Mouse (Mus musculus): ENCODE data around the gene Cdk13. TPM values are rescaled to one million over a fixed set of nuclear protein-coding genes. Genes with fewer than 3 reads are reported as not detected.

The Cdk13 gene
- polyA plus RNA-seq, 1 experiment from 2014 or later, result 11.1 TPM

GRCm38 (mm10) chr13:17693816-17694215, 111.1 kb downstream of the Cdk13 start:
- ATAC-seq, result no peak
- H3K4me3 ChIP-seq, result peak overlapping the region; percentile 88
- peak overlapping the region; percentile 88 for H3K4me2 ChIP-seq
- H3K27me3 ChIP-seq (replicated peaks), result no peaks in the 10 kb centered on the region
- no peaks in the 10 kb centered on the region for H3K9me3 ChIP-seq (replicated peaks)
- no peak overlapping the region for H3K27ac ChIP-seq
- peaks cover 4% of the 10 kb centered on the region; the same call in 1 of the 2 replicates for H3K36me3 ChIP-seq
- WGBS (ENCODE audit: insufficient replicate concordance), result 58% methylated on average over 5 of the region's 5 CpGs
- H3K4me1 ChIP-seq, result peaks cover 18% of the 10 kb centered on the region
- peak overlapping the region; percentile 83 for H3K9ac ChIP-seq

- H3K36me3 ChIP-seq, result no peaks in the 10 kb centered on the region
- no peaks in the 10 kb centered on the region for H3K9me3 ChIP-seq (replicated peaks)
- ATAC-seq, result no peak
- H3K9ac ChIP-seq, result no peak overlapping the region
- H3K4me2 ChIP-seq, result no peak overlapping the region
- H3K4me3 ChIP-seq, result no peak overlapping the region
- H3K27me3 ChIP-seq (replicated peaks), result no peaks in the 10 kb centered on the region
- no peak overlapping the region for H3K27ac ChIP-seq
- 42% methylated on average over 1 of the region's 1 CpGs for WGBS (ENCODE audit: insufficient replicate concordance)
- H3K4me1 ChIP-seq, result peaks cover 9% of the 10 kb centered on the region
Observed at GRCm38 (mm10) chr13:17691436-17691835, 113.5 kb downstream of the Cdk13 start.

GRCm38 (mm10) chr13:17690686-17691085, 114.2 kb downstream of the Cdk13 start:
- H3K9ac ChIP-seq, result no peak overlapping the region
- no peak overlapping the region for H3K27ac ChIP-seq
- H3K36me3 ChIP-seq, result no peaks in the 10 kb centered on the region
- H3K9me3 ChIP-seq (replicated peaks), result no peaks in the 10 kb centered on the region
- peaks cover 9% of the 10 kb centered on the region for H3K4me1 ChIP-seq
- no peak overlapping the region for H3K4me2 ChIP-seq
- no peak overlapping the region for H3K4me3 ChIP-seq
- no peaks in the 10 kb centered on the region for H3K27me3 ChIP-seq (replicated peaks)
- ATAC-seq, result no peak

GRCm38 (mm10) chr13:17689461-17689860, 115.4 kb downstream of the Cdk13 start:
- no peaks in the 10 kb centered on the region for H3K36me3 ChIP-seq
- H3K9me3 ChIP-seq (replicated peaks), result no peaks in the 10 kb centered on the region
- H3K4me3 ChIP-seq, result no peak overlapping the region
- no peak for ATAC-seq
- peaks cover 9% of the 10 kb centered on the region for H3K4me1 ChIP-seq
- H3K27me3 ChIP-seq (replicated peaks), result no peaks in the 10 kb centered on the region
- no peak overlapping the region for H3K27ac ChIP-seq
- H3K4me2 ChIP-seq, result no peak overlapping the region
- no peak overlapping the region for H3K9ac ChIP-seq

GRCm38 (mm10) chr13:17671122-17671521, 133.8 kb downstream of the Cdk13 start:
- Histone ChIP-seq H3K4me1 (no peaks in the 10 kb centered on the region), H3K4me3 (no peak overlapping the region), H3K9me3 (replicated peaks) (no peaks in the 10 kb centered on the region), H3K27ac (no peak overlapping the region), H3K4me2 (no peak overlapping the region), H3K9ac (no peak overlapping the region), H3K27me3 (replicated peaks) (no peaks in the 10 kb centered on the region), H3K36me3 (no peaks in the 10 kb centered on the region)
- peak; percentile 80 for ATAC-seq
- 41% methylated on average over 1 of the region's 1 CpGs for WGBS (ENCODE audit: insufficient replicate concordance)

- WGBS (ENCODE audit: insufficient replicate concordance), result 56% methylated on average over 1 of the region's 1 CpGs
- no peak overlapping the region for H3K4me2 ChIP-seq
- no peak for ATAC-seq
- H3K27me3 ChIP-seq (replicated peaks), result no peaks in the 10 kb centered on the region
- H3K9ac ChIP-seq, result no peak overlapping the region
- no peaks in the 10 kb centered on the region for H3K4me1 ChIP-seq
- H3K4me3 ChIP-seq, result no peak overlapping the region
- no peak overlapping the region for H3K27ac ChIP-seq
- H3K36me3 ChIP-seq, result no peaks in the 10 kb centered on the region
- H3K9me3 ChIP-seq (replicated peaks), result no peaks in the 10 kb centered on the region
Observed at GRCm38 (mm10) chr13:17667380-17667779, 137.5 kb downstream of the Cdk13 start.

MicroRNAs within 50 kb of the gene (microRNA counts, 519-probe panel; counts per million panel counts)
- 582 counts per million, percentile 70 among the panel's probes with 10 or more counts for microRNA mmu-miR-466i

Small RNAs within 50 kb of the gene (microRNA-seq; reads per million reads assigned to microRNA genes)
- not detected for gene Mir466i

Other genes with a start within 250 kb of the Cdk13 start
- gene Mplkip, start 109.9 kb downstream of the Cdk13 start, polyA plus RNA-seq (2016; fragmentation: Nextera tagmentation; extraction: Ambion mirVana), result 42.8 and 43.9 TPM in 2 replicates
- 3.1 and 3.3 TPM in 2 replicates for gene Sugct, start 109.5 kb downstream of the Cdk13 start, polyA plus RNA-seq (2016; fragmentation: Nextera tagmentation; extraction: Ambion mirVana)
- gene Rala, start 139.1 kb upstream of the Cdk13 start, polyA plus RNA-seq (2016; fragmentation: Nextera tagmentation; extraction: Ambion mirVana), result 27.8 and 30.4 TPM in 2 replicates
- gene Yae1d1, start 188.3 kb upstream of the Cdk13 start, polyA plus RNA-seq (2016; fragmentation: Nextera tagmentation; extraction: Ambion mirVana), result 38.7 and 41.0 TPM in 2 replicates

Measured in liver, embryonic 12.5 days (tissue).